Mouse (Mus musculus): Measurements from ENCODE around the gene Gm10197. TPM values are rescaled to one million over a fixed set of nuclear protein-coding genes. Genes with fewer than 3 reads are reported as not detected.

The Gm10197 gene
- polyA plus RNA-seq, 1 experiment, result not detected

GRCm38 (mm10) chr19:53391787-53392186 lies 20.2 kb upstream of the Gm10197 start:
- peaks cover 1% of the 10 kb centered on the region; the same call in 1 of the 2 replicates for H3K4me1 ChIP-seq (ENCODE audit: control insufficient read depth, insufficient read depth, low read length)
- 49% methylated on average over 5 of the region's 5 CpGs for WGBS
- TF ChIP-seq CTCF (IDR thresholded peaks at IDR 0.05; ENCODE audit: control insufficient read depth, insufficient read depth, low read length) (no peak), POLR2A (IDR thresholded peaks at IDR 0.05; ENCODE audit: borderline replicate concordance, control insufficient read depth, low read depth, low read length) (no peak)
- H3K27ac ChIP-seq (ENCODE audit: control insufficient read depth, insufficient read depth, low read depth, low read length, poor library complexity), result no peak overlapping the region
- H3K4me3 ChIP-seq (replicated peaks; ENCODE audit: control insufficient read depth, low read depth, low read length), result no peak overlapping the region

- TF ChIP-seq POLR2A (IDR thresholded peaks at IDR 0.05; ENCODE audit: borderline replicate concordance, control insufficient read depth, low read depth, low read length) (no peak), CTCF (IDR thresholded peaks at IDR 0.05; ENCODE audit: control insufficient read depth, insufficient read depth, low read length) (no peak)
- whole genome bisulfite sequencing, result 36% methylated on average over 8 of the region's 8 CpGs
- peak overlapping the region; percentile 27 for H3K4me3 ChIP-seq (replicated peaks; ENCODE audit: control insufficient read depth, low read depth, low read length)
- H3K4me1 ChIP-seq (ENCODE audit: control insufficient read depth, insufficient read depth, low read length), result peaks cover 1% of the 10 kb centered on the region; the same call in 1 of the 2 replicates
- H3K27ac ChIP-seq (ENCODE audit: control insufficient read depth, insufficient read depth, low read depth, low read length, poor library complexity), result no peak overlapping the region
Measured at GRCm38 (mm10) chr19:53391386-53391785, 19.8 kb upstream of the Gm10197 start.

DNA sequence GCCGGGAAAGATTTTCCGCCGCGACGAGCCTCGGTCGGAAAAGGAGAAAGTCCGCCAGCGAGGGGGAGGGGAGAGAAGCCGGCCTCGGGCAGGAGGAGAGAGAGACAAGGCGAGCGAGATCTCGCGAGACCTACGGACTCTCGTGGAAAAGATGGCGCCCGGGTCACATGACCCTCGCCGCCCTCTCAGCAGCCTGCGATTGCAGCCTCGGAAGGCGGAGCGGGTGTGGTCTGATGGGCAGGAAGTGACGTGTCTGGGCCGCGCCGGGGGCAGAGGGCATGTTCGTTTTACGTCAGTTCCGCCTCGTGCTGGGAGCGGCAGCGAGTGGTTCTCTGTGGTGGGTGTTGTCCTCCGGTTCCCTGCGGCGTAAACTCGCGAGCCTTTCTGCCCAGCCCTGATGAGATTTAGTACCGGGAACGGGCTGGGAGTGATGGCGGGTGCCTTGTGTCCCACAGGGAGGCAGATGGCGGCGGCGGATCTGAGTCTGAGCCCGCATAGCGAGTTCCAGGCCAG lies 19.0 kb upstream of the Gm10197 start, which contains the start of gene Smndc1:
Gene Smndc1, minus strand, starts transcription at position 84 of the 513 bp plus-strand sequence.
- peaks cover 1% of the 10 kb centered on the region; the same call in 1 of the 2 replicates for H3K4me1 ChIP-seq (ENCODE audit: control insufficient read depth, insufficient read depth, low read length)
- peak within 1 kb of the TSS; percentile 87 for H3K4me3 ChIP-seq (replicated peaks; ENCODE audit: control insufficient read depth, low read depth, low read length)
- TF ChIP-seq CTCF (IDR thresholded peaks at IDR 0.05; ENCODE audit: control insufficient read depth, insufficient read depth, low read length) (no peak), POLR2A (IDR thresholded peaks at IDR 0.05; ENCODE audit: borderline replicate concordance, control insufficient read depth, low read depth, low read length) (peak; percentile 78)
- under 1% methylated on average over 48 of the region's 48 CpGs for whole genome bisulfite sequencing
- H3K27ac ChIP-seq (ENCODE audit: control insufficient read depth, insufficient read depth, low read depth, low read length, poor library complexity), result peak within 1 kb of the TSS; percentile 96

DNA sequence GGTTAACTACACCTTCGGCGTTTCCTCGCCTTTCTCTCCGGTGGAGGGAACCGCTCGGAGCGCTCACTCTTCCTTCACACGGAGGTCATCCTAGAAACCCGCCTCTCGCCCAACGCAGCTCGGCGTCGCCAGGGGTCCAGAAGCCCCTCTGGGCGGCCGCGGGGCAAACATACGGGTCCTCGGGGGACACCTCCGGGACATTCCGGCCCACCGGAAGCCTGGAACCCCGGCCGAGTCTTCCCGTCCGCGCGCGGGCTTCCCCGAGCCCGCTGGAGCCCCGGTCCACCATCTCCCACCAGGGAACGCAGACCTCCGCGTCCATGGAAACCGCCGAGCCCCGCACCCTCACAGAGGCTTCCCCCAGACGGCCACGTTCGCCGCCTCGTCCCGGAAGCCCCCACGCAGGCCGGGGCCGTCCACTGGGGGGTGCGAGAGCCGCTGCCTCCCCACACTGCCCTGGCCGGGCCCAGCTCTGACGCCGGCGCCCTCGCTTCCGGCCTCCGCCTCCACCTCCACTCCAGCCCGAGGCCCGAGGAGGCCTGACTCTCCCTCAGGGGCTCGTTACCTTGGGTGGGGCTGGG lies 18.4 kb upstream of the Gm10197 start:
- peak overlapping the region; percentile 63 for H3K4me3 ChIP-seq (replicated peaks; ENCODE audit: control insufficient read depth, low read depth, low read length)
- TF ChIP-seq POLR2A (IDR thresholded peaks at IDR 0.05; ENCODE audit: borderline replicate concordance, control insufficient read depth, low read depth, low read length), result no peak
- under 1% methylated on average over 59 of the region's 59 CpGs for WGBS
- H3K4me1 ChIP-seq (ENCODE audit: control insufficient read depth, insufficient read depth, low read length), result peaks cover 1% of the 10 kb centered on the region; the same call in 1 of the 2 replicates
- H3K27ac ChIP-seq (ENCODE audit: control insufficient read depth, insufficient read depth, low read depth, low read length, poor library complexity), result peak overlapping the region; percentile 96

DNA sequence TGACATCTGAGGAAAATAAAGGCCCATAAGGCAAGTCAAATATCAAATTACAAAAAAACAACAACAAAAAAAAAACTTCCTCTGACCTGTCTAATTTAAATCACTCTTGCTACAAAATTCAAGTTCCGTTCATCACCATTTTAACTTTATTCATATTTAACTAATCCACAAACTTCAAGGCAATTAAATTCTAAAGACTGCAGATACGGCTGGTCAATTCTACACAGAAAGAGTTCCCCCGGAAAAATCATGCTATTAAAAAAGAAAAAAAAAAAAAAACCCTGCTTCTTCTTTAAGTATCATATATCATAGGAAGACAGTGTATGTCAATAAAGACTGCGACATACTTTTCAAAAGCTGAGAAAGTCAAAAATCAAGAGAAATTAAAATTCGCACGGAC lies 17.9 kb upstream of the Gm10197 start:
- Histone ChIP-seq H3K27ac (ENCODE audit: control insufficient read depth, insufficient read depth, low read depth, low read length, poor library complexity) (no peak overlapping the region), H3K4me1 (ENCODE audit: control insufficient read depth, insufficient read depth, low read length) (peaks cover 1% of the 10 kb centered on the region; the same call in 1 of the 2 replicates), H3K4me3 (replicated peaks; ENCODE audit: control insufficient read depth, low read depth, low read length) (peak overlapping the region; percentile 63)
- WGBS, result 10% methylated on average over 6 of the region's 6 CpGs
- TF ChIP-seq POLR2A (IDR thresholded peaks at IDR 0.05; ENCODE audit: borderline replicate concordance, control insufficient read depth, low read depth, low read length), result no peak

DNA sequence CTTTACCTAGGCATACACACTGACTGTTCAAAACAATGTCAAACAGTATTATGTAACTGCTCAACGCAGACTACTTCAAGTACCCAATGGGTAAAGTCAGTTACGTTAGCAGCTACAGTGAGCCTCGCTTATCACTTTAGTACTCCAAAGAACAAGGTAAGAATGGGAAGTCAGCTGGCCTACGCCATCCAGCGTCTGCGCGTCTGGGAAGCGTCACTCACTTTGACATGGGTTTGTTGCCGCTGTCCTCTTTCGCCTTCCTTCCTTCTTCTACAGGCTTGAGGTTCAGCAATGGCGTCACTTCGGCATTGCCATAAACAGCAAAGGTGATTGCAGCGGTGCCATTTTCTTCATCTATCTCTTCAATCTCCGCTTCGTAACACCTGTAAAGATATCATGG lies 11.8 kb upstream of the Gm10197 start:
- no peak for TF ChIP-seq POLR2A (IDR thresholded peaks at IDR 0.05; ENCODE audit: borderline replicate concordance, control insufficient read depth, low read depth, low read length)
- no peak for TF ChIP-seq CTCF (IDR thresholded peaks at IDR 0.05; ENCODE audit: control insufficient read depth, insufficient read depth, low read length)
- 93% methylated on average over 15 of the region's 15 CpGs for WGBS
- no peak overlapping the region for H3K27ac ChIP-seq (ENCODE audit: control insufficient read depth, insufficient read depth, low read depth, low read length, poor library complexity)
- H3K4me3 ChIP-seq (replicated peaks; ENCODE audit: control insufficient read depth, low read depth, low read length), result no peak overlapping the region
- no peaks in the 10 kb centered on the region; the same call in 1 of the 2 replicates for H3K4me1 ChIP-seq (ENCODE audit: control insufficient read depth, insufficient read depth, low read length)

DNA sequence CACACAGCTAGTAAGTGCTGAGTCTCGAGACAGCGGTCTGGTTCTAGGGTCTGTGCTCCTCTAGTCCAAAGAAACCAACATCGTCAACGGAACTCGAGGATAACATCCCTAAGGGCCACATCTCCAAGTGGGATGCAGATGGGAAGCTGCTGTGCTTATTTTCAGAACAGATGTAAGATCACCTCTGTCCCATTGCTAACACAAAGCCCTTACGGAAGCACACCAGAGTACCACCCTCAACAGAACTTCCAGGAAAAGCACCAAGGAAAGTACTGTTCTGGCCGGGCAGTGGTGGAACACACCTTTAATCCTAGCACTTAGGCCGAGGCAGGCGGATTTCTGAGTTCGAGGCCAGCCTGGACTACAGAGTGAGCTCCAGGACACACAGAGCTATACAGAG lies 6.9 kb upstream of the Gm10197 start:
- TF ChIP-seq POLR2A (IDR thresholded peaks at IDR 0.05; ENCODE audit: borderline replicate concordance, control insufficient read depth, low read depth, low read length) (no peak), CTCF (IDR thresholded peaks at IDR 0.05; ENCODE audit: control insufficient read depth, insufficient read depth, low read length) (no peak)
- Histone ChIP-seq H3K27ac (ENCODE audit: control insufficient read depth, insufficient read depth, low read depth, low read length, poor library complexity) (no peak overlapping the region), H3K4me3 (replicated peaks; ENCODE audit: control insufficient read depth, low read depth, low read length) (no peak overlapping the region), H3K4me1 (ENCODE audit: control insufficient read depth, insufficient read depth, low read length) (no peaks in the 10 kb centered on the region; the same call in 1 of the 2 replicates)
- 83% methylated on average over 10 of the region's 10 CpGs for WGBS

- no peaks in the 10 kb centered on the region; the same call in 1 of the 2 replicates for H3K4me1 ChIP-seq (ENCODE audit: control insufficient read depth, insufficient read depth, low read length)
- H3K4me3 ChIP-seq (replicated peaks; ENCODE audit: control insufficient read depth, low read depth, low read length), result no peak overlapping the region
- 87% methylated on average over 8 of the region's 8 CpGs for WGBS
- H3K27ac ChIP-seq (ENCODE audit: control insufficient read depth, insufficient read depth, low read depth, low read length, poor library complexity), result no peak overlapping the region
- TF ChIP-seq CTCF (IDR thresholded peaks at IDR 0.05; ENCODE audit: control insufficient read depth, insufficient read depth, low read length) (no peak), POLR2A (IDR thresholded peaks at IDR 0.05; ENCODE audit: borderline replicate concordance, control insufficient read depth, low read depth, low read length) (no peak)
Measured at GRCm38 (mm10) chr19:53377652-53378051, 6.1 kb upstream of the Gm10197 start.
